Mouse (Mus musculus) retina, postnatal 1 day (tissue): ENCODE measurements around the gene Megf6.

ENCODE experiments used
- DNase-seq: peaks from one replicate; pipeline ENCODE4 v3.0.0-alpha.2; 2012

The Megf6 gene

GRCm38 (mm10) chr4:154217711-154218350 lies 47.3 kb downstream of the Megf6 start:
- no peak for DNase-seq

GRCm38 (mm10) chr4:154222773-154223172 lies 52.2 kb downstream of the Megf6 start:
- no peak for DNase-seq

- peak; percentile 40 for DNase-seq
These were observed 53.9 kb downstream of the Megf6 start for GRCm38 (mm10) chr4:154224267-154224969.

GRCm38 (mm10) chr4:154224970-154225309 lies 54.4 kb downstream of the Megf6 start:
- peak; percentile 48 for DNase-seq

GRCm38 (mm10) chr4:154226678-154227077 lies 56.1 kb downstream of the Megf6 start:
- no peak for DNase-seq

- DNase-seq: no peak
These were observed 57.8 kb downstream of the Megf6 start for GRCm38 (mm10) chr4:154228336-154228735.

- no peak for DNase-seq
These were observed 59.0 kb downstream of the Megf6 start for GRCm38 (mm10) chr4:154229569-154229968.

- DNase-seq: no peak
These were observed 60.9 kb downstream of the Megf6 start for GRCm38 (mm10) chr4:154231380-154231779.

- no peak for DNase-seq
These were observed 61.8 kb downstream of the Megf6 start for GRCm38 (mm10) chr4:154232295-154232694.

GRCm38 (mm10) chr4:154236001-154236400 lies 65.5 kb downstream of the Megf6 start:
- DNase-seq: no peak

GRCm38 (mm10) chr4:154236893-154237292 lies 66.4 kb downstream of the Megf6 start:
- DNase-seq: peak; percentile 41

- DNase-seq: peak; percentile 42
These were observed 66.8 kb downstream of the Megf6 start for GRCm38 (mm10) chr4:154237306-154237705.

GRCm38 (mm10) chr4:154239199-154239598 lies 68.7 kb downstream of the Megf6 start:
- DNase-seq: no peak

GRCm38 (mm10) chr4:154240608-154241007 lies 70.1 kb downstream of the Megf6 start:
- peak; percentile 64 for DNase-seq

GRCm38 (mm10) chr4:154245342-154245741 lies 74.8 kb downstream of the Megf6 start:
- DNase-seq: no peak

- DNase-seq: peak; percentile 90
These were observed 75.8 kb downstream of the Megf6 start for GRCm38 (mm10) chr4:154246115-154247040.

- no peak for DNase-seq
These were observed 76.9 kb downstream of the Megf6 start for GRCm38 (mm10) chr4:154247207-154248091.

- no peak for DNase-seq
These were observed 77.7 kb downstream of the Megf6 start for GRCm38 (mm10) chr4:154248092-154248805.

- DNase-seq: no peak
These were observed 78.8 kb downstream of the Megf6 start for GRCm38 (mm10) chr4:154249316-154249715.

- DNase-seq: no peak
These were observed 82.2 kb downstream of the Megf6 start for GRCm38 (mm10) chr4:154252537-154253255.

GRCm38 (mm10) chr4:154260755-154261154 lies 90.2 kb downstream of the Megf6 start:
- no peak for DNase-seq
